8 mouse cellular contexts compared by ENCODE assay signal in genomic region chr6:72537998-72538500, GRCm38 (mm10). TPM values are rescaled to one million over a fixed set of nuclear protein-coding genes. Genes with fewer than 3 reads are reported as not detected.
DNase-seq lines count a peak whose midpoint lies in the region; ATAC-seq and TF ChIP-seq lines count a peak whose summit lies in the region.

No protein-coding gene starts in this region.

- peak overlapping the region; percentile 72 for H3K27ac ChIP-seq in kidney, adult 2 months (ENCODE audit: insufficient read depth, low read depth, low read length)
- H3K27ac ChIP-seq in hindbrain, embryonic 12.5 days = no peak overlapping the region
- peak overlapping the region; percentile 53; the same call in 1 of the 2 replicates for H3K27ac ChIP-seq in midbrain, embryonic 14.5 days (replicated peaks; ENCODE audit: low read depth, low read length)

- H3K9me3 ChIP-seq in hindbrain, embryonic 12.5 days (replicated peaks) = no peaks in the 10 kb centered on the region
- H3K9me3 ChIP-seq in midbrain, embryonic 14.5 days (ENCODE audit: control insufficient read depth, low read length) = no peaks in the 10 kb centered on the region

- H3K4me3 ChIP-seq in kidney, adult 2 months (ENCODE audit: insufficient read depth, low read depth, low read length) = peak overlapping the region; percentile 69
- peak overlapping the region; percentile 46 for H3K4me3 ChIP-seq in hindbrain, embryonic 12.5 days
- H3K4me3 ChIP-seq in midbrain, embryonic 14.5 days (replicated peaks; ENCODE audit: low read depth, low read length) = peak overlapping the region; percentile 46

- TF ChIP-seq CTCF in kidney, adult 2 months (conservative IDR thresholded peaks at IDR 0.05; ENCODE audit: insufficient read depth, insufficient read length, low read depth, low read length) = no peak

- no peak for TF ChIP-seq POLR2A in kidney, adult 2 months (IDR thresholded peaks at IDR 0.05; ENCODE audit: low read depth, low read length)

- 51% methylated on average over 10 of the region's 10 CpGs for WGBS in kidney, adult 2 months
- 48% methylated on average over 10 of the region's 10 CpGs for WGBS in hindbrain, embryonic 12.5 days
- 56% methylated on average over 10 of the region's 10 CpGs for WGBS in midbrain, embryonic 14.5 days

- no peaks in the 10 kb centered on the region for H3K36me3 ChIP-seq in kidney, adult 2 months (ENCODE audit: control insufficient read depth, insufficient read depth, low read length)
- H3K36me3 ChIP-seq in hindbrain, embryonic 12.5 days = no peaks in the 10 kb centered on the region
- no peaks in the 10 kb centered on the region for H3K36me3 ChIP-seq in midbrain, embryonic 14.5 days (ENCODE audit: control insufficient read depth, insufficient read depth, low read length)

- H3K4me1 ChIP-seq in kidney, adult 2 months (ENCODE audit: control insufficient read depth, insufficient read depth, low read length) = peaks cover 9% of the 10 kb centered on the region; the same call in 1 of the 2 replicates
- peaks cover 12% of the 10 kb centered on the region for H3K4me1 ChIP-seq in hindbrain, embryonic 12.5 days
- peaks cover 4% of the 10 kb centered on the region; the same call in 1 of the 2 replicates for H3K4me1 ChIP-seq in midbrain, embryonic 14.5 days (ENCODE audit: control insufficient read depth, insufficient read depth, low read length)

- no peak for ATAC-seq in hindbrain, embryonic 12.5 days (ENCODE audit: low FRiP score)
- ATAC-seq in midbrain, embryonic 14.5 days (ENCODE audit: low FRiP score, low TSS enrichment) = 0 out of 2 replicates have a peak, but pooled peaks have one; percentile 3

- H3K9ac ChIP-seq in hindbrain, embryonic 12.5 days = peak overlapping the region; percentile 68
- H3K9ac ChIP-seq in midbrain, embryonic 14.5 days (replicated peaks; ENCODE audit: low read length) = peak overlapping the region; percentile 64

- no peak for DNase-seq in kidney, adult 2 months
- no peak for DNase-seq in kidney, adult 8-10 months
- peak; percentile 64 for DNase-seq in cerebellum, adult 11-12 months
- no peak for DNase-seq in midbrain, embryonic 14.5 days
- no peak for DNase-seq in Muller cell, postnatal 12 days (ENCODE audit: inconsistent ontology term)
- DNase-seq in layer of hippocampus, postnatal 14 days (ENCODE audit: low spot score in 2 of 2) = no peak
- DNase-seq in adrenal gland, adult 2 months = no peak

- H3K27me3 ChIP-seq in kidney, adult 2 months (replicated peaks; ENCODE audit: control insufficient read depth, insufficient read depth, low read length) = no peaks in the 10 kb centered on the region
- H3K27me3 ChIP-seq in hindbrain, embryonic 12.5 days = no peaks in the 10 kb centered on the region
- H3K27me3 ChIP-seq in midbrain, embryonic 14.5 days (ENCODE audit: control insufficient read depth, insufficient read depth, low read length) = no peaks in the 10 kb centered on the region

- H3K4me2 ChIP-seq in hindbrain, embryonic 12.5 days (replicated peaks) = peak overlapping the region; percentile 58
- H3K4me2 ChIP-seq in midbrain, embryonic 14.5 days (ENCODE audit: low read length) = peak overlapping the region; percentile 64

RNA-seq across cellular contexts. Expression of gene Capg, which starts 6.1 kb away (rescaled TPM):
- polyA plus RNA-seq in kidney, adult 2 months (2012; rRNA removed) = 64.3 and 70.9 TPM in 2 replicates
- polyA plus RNA-seq in hindbrain, embryonic 12.5 days (2016; fragmentation: Nextera tagmentation; extraction: Ambion mirVana) = 10.6 and 15.0 TPM in 2 replicates
- 3.3 and 8.6 TPM in 2 replicates for polyA plus RNA-seq in midbrain, embryonic 14.5 days (2014; fragmentation: Nextera tagmentation; extraction: Ambion mirVana)
- 1 to 10 TPM; 3.0 to 3.6 TPM for total RNA-seq in layer of hippocampus, postnatal 14 days (2021)
- 10 to 100 TPM; 32.2 to 56.3 TPM for total RNA-seq in adrenal gland, adult 2 months (2021)
- polyA plus RNA-seq in adrenal gland, adult 2 months (2012; rRNA removed) = 38.9 and 41.9 TPM in 2 replicates

RNA-seq across cellular contexts. Expression of gene Sh2d6, which starts 16.5 kb away (rescaled TPM):
- 0.09 and 0.12 TPM in 2 replicates for polyA plus RNA-seq in kidney, adult 2 months (2012; rRNA removed)
- 0.62 and 0.82 TPM in 2 replicates for polyA plus RNA-seq in hindbrain, embryonic 12.5 days (2016; fragmentation: Nextera tagmentation; extraction: Ambion mirVana)
- polyA plus RNA-seq in midbrain, embryonic 14.5 days (2014; fragmentation: Nextera tagmentation; extraction: Ambion mirVana) = 0.98 and 1.1 TPM in 2 replicates
- under 1 TPM; 0.41 to 0.83 TPM for total RNA-seq in layer of hippocampus, postnatal 14 days (2021)
- under 1 TPM; 0.23 to 0.24 TPM for total RNA-seq in adrenal gland, adult 2 months (2021)
- polyA plus RNA-seq in adrenal gland, adult 2 months (2012; rRNA removed) = 0.25 and 0.49 TPM in 2 replicates
